Mouse (Mus musculus): ENCODE data around the gene Fbxw8.

DNA sequence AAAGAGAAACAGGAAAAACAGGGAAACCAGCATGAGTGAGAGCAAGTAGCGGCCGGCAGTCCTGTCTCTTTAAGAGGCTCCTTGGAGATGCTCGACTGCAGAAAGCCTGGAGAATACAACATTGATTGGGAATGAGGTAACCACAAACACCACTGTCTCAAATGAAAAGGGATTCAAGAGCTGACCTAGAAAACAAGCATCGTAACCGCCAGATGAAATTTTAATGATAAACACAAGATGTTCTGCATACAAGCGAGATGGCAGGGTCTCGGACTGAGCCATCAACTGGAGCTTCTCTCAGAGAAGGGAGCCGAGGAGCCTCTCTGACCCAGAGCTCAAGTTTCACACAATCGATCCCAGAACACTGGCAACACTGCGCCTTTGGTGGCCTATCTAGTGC, 32.2 kb downstream of the Fbxw8 start:
- TF ChIP-seq CTCF (IDR thresholded peaks at IDR 0.05; ENCODE audit: low read depth, low read length) (no peak), TAL1 (conservative IDR thresholded peaks at IDR 0.05; ENCODE audit: low read depth, low read length) (no peak), GATA1 (IDR thresholded peaks at IDR 0.05; ENCODE audit: borderline replicate concordance, low read length) (no peak)

Data from G1E (cell line).